In genomic region chr10:83744656-83745055, GRCm38 (mm10) we compare ENCODE assay signal across 14 mouse cellular contexts. TPM values are rescaled to one million over a fixed set of nuclear protein-coding genes. Genes with fewer than 3 reads are reported as not detected.
DNase-seq lines count a peak whose midpoint lies in the region; ATAC-seq and TF ChIP-seq lines count a peak whose summit lies in the region.
"Had no signal": no experiment of that assay in that cellular context is flagged by ENCODE, and none has a peak within 500 bp of the region (broad histone marks: within the 10 kb centered on the region; RNA-seq: fewer than 3 reads in every experiment).

No protein-coding gene starts in this region.

- no peaks in the 10 kb centered on the region for H3K9me3 ChIP-seq in forebrain, postnatal 0 days (ENCODE audit: low read length)

- H3K27me3 ChIP-seq in forebrain, postnatal 0 days (ENCODE audit: insufficient read depth, low read length), result no peaks in the 10 kb centered on the region
- H3K27me3 ChIP-seq: forebrain, embryonic 12.5 days; limb, embryonic 12.5 days; neural tube, embryonic 13.5 days had no signal

- ATAC-seq in forebrain, postnatal 0 days, result no peak
- ATAC-seq: liver, postnatal 0 days had no signal

- H3K4me1 ChIP-seq in forebrain, postnatal 0 days (ENCODE audit: insufficient read depth), result no peaks in the 10 kb centered on the region
- H3K4me1 ChIP-seq: forebrain, embryonic 12.5 days; neural tube, embryonic 13.5 days had no signal

- no peaks in the 10 kb centered on the region for H3K36me3 ChIP-seq in forebrain, postnatal 0 days (ENCODE audit: insufficient read depth)
- H3K36me3 ChIP-seq: forebrain, embryonic 12.5 days had no signal

- WGBS in forebrain, postnatal 0 days, result 75% methylated on average over 3 of the region's 3 CpGs

- TF ChIP-seq CTCF in forebrain, postnatal 0 days (IDR thresholded peaks at IDR 0.05; ENCODE audit: low read depth), result no peak

- no peak overlapping the region for H3K4me3 ChIP-seq in forebrain, postnatal 0 days (ENCODE audit: low read depth, low read length)
- H3K4me3 ChIP-seq: forebrain, embryonic 12.5 days; limb, embryonic 12.5 days; neural tube, embryonic 13.5 days had no signal

- no peak overlapping the region for H3K27ac ChIP-seq in forebrain, postnatal 0 days (ENCODE audit: low read depth, low read length)
- H3K27ac ChIP-seq: forebrain, embryonic 12.5 days; hindbrain, embryonic 14.5 days; limb, embryonic 12.5 days; neural tube, embryonic 13.5 days had no signal

- peak; percentile 53 for DNase-seq in left cerebral cortex, postnatal 4 days
- DNase-seq in left cerebral cortex, adult 8-10 months (ENCODE audit: low spot score in 2 of 2), result no peak
- DNase-seq in cerebellum, adult 11-12 months, result peak; percentile 76
- peak; percentile 65 for DNase-seq in fibroblast of lung, adult 2 months (ENCODE audit: low read depth)
- DNase-seq in lung, postnatal 36 days, result peak; percentile 21
- no peak for DNase-seq in forebrain, postnatal 0 days
- no peak for DNase-seq in thymus, postnatal 36 days
- DNase-seq: kidney, adult 2 months; liver, postnatal 0 days; midbrain, embryonic 14.5 days had no signal

- intact Hi-C loops in left cerebral cortex, postnatal 4 days (cut with DNase I), result no loop called here

- H3K9ac ChIP-seq in forebrain, postnatal 0 days, result no peak overlapping the region
- H3K9ac ChIP-seq: forebrain, embryonic 12.5 days; hindbrain, embryonic 14.5 days; limb, embryonic 12.5 days; liver, postnatal 0 days; neural tube, embryonic 13.5 days had no signal

- H3K4me2 ChIP-seq in forebrain, postnatal 0 days (ENCODE audit: low read depth), result no peak overlapping the region
- H3K4me2 ChIP-seq: forebrain, embryonic 12.5 days; hindbrain, embryonic 14.5 days; limb, embryonic 12.5 days; neural tube, embryonic 13.5 days had no signal

RNA-seq across cellular contexts. Expression of gene 1500009L16Rik, which starts 22.0 kb away (rescaled TPM):
- 10 to 100 TPM; 46.9 to 52.0 TPM for total RNA-seq in left cerebral cortex, postnatal 4 days (2021)
- 10 to 100 TPM; 17.7 to 20.8 (median 19.3) TPM for total RNA-seq in left cerebral cortex, adult 8-10 months (2022)
- 44.4 and 47.1 TPM in 2 replicates for total RNA-seq in forebrain, postnatal 0 days (2014; rRNA removed)
- 96.9 and 98.6 TPM in 2 replicates for polyA plus RNA-seq in forebrain, postnatal 0 days (2015; fragmentation: Nextera tagmentation; extraction: Ambion mirVana)

Comparison
In these comparisons a context has a peak if more than half of its experiments do, and no peak if none do; other contexts are left out.
1. DNase-seq: peak in left cerebral cortex, postnatal 4 days (single experiment), cerebellum, adult 11-12 months (single experiment), fibroblast of lung, adult 2 months (single experiment) and lung, postnatal 36 days (single experiment); none in left cerebral cortex, adult 8-10 months (0 of 2), forebrain, postnatal 0 days (single experiment) and thymus, postnatal 36 days (0 of 2).